Mouse (Mus musculus): ENCODE measurements at regions not wholly inside any gene's neighbourhood (a gene's known extent, or its start where the extent isn't known, plus 50 kb on each side); places are given as distances from the start of the nearest gene placed in this dataset.

- TF ChIP-seq CTCF (IDR thresholded peaks at IDR 0.05; ENCODE audit: low read depth, low read length), result no peak
- TF ChIP-seq POLR2A (IDR thresholded peaks at IDR 0.05; ENCODE audit: insufficient read depth, low read length), result no peak
- no peak for TF ChIP-seq EP300 (IDR thresholded peaks at IDR 0.05; ENCODE audit: insufficient read depth, low read depth, low read length)
These were observed 67.9 kb upstream of the Slc24a2 start for GRCm38 (mm10) chr4:87298129-87298528.

All from ES-Bruce4 (cell line).